Mouse (Mus musculus): ENCODE measurements around the gene Uap1.

DNA sequence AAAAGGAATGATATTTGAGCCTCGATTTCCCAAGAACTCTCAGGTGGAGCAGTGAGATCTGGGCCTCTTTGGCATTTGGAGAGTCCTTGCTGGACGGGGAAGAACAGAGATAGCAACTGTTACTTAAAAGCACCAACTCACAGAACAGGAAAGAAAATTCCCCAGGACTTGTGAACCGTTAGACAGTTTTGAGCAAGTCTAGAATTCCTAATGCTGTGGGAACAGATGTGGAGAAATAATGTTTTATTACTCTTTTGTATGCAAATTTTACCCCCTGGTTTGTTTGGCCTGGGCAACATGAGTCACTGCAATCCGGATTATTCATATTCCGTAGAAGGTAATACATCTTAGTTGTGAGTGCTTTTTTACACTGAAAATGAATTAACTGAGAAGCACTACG is 61.1 kb downstream of the Uap1 start:
- TF ChIP-seq CTCF (IDR thresholded peaks at IDR 0.05; ENCODE audit: insufficient read depth, low read length): no peak
- no peak for TF ChIP-seq POLR2A (IDR thresholded peaks at IDR 0.05; ENCODE audit: borderline replicate concordance, extremely low read depth, low read depth, low read length)
